Mouse (Mus musculus) ES-E14 (cell line): Measurements from ENCODE around the gene Ppcs.

Experiments
- MAFK ChIP-seq: IDR thresholded peaks from 2 replicates; pipeline ENCODE4 v1.6.1; 2014; ENCODE audit warnings: mild to moderate bottlenecking, low read depth, low read length, inconsistent platforms; ENCODE audit not compliant: insufficient read depth
- ZC3H11A ChIP-seq: IDR thresholded peaks from 2 replicates; pipeline ENCODE4 v1.6.1; 2012; ENCODE audit warnings: low read depth, mild to moderate bottlenecking, inconsistent platforms, low read length, borderline replicate concordance
- ZNF384 ChIP-seq: IDR thresholded peaks from 2 replicates; pipeline ENCODE4 v1.6.1; 2012; ENCODE audit warnings: low read depth, low read length, inconsistent platforms

DNA sequence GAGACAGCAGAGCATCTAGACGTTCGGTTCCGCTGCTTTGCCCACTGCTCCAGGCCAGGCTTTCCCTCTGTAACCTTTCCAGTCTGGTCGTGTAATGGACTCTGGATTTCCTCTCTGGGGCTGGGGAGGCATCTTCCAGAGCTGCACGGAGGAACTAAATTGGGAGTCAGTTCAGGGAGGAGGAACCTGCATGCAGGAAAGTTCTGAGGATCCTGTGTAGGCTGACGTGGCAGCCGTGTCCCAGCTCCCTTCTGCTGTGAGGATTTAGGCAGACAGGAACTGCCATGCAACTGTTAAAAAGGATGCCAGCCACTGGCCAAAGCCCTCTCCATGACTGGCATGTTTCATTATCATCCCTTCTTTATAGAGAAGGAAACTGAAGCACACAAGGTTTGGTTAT is 28.2 kb upstream of the Ppcs start:
- TF ChIP-seq ZNF384 (no peak), ZC3H11A (no peak), MAFK (no peak)
